Mouse (Mus musculus): Measurements from ENCODE around the gene Ess2.
A peak's percentile ranks its signal among the peaks of the same experiment; 100 is the strongest.

DNA sequence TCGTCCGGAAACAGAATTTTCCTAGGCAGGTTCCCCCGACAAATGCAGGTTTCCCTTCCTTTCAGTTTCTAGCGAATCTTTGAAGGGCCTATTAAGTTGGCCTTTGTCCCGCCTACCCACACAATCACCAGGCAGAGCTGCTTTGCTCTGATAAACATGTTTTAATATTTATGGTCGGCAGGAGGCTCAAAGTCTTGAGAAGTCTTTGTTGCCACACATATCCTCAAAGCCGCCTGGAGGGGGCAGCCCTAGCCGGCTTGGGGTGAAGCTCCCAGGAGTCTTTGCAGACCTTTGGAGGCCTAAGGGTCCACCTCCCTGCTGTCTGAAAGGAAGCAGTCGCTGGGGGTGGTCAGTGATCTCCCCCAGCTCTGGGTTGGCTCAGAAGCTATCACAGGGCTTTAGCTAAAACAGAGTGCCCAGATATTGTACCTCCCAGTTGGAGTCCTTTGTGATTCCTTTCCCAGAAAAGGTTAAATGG is 17.5 kb upstream of the Ess2 start:
- no peak for TF ChIP-seq CTCF (IDR thresholded peaks at IDR 0.05; ENCODE audit: control insufficient read depth, insufficient read depth, insufficient read length)
- peak; percentile 18 for TF ChIP-seq CEBPB (IDR thresholded peaks at IDR 0.05; ENCODE audit: low read depth)
- TF ChIP-seq MAX (IDR thresholded peaks at IDR 0.05), result no peak
- TF ChIP-seq MYOG (IDR thresholded peaks at IDR 0.05; ENCODE audit: control insufficient read depth, extremely low read depth, insufficient read length), result no peak
- TF ChIP-seq USF1 (IDR thresholded peaks at IDR 0.05; ENCODE audit: low read depth), result no peak
- TF ChIP-seq MYOD1 (IDR thresholded peaks at IDR 0.05; ENCODE audit: control insufficient read depth, insufficient read length, low read depth), result no peak
- TF ChIP-seq FOSL1 (IDR thresholded peaks at IDR 0.05; ENCODE audit: insufficient read depth, low read length, poor library complexity, severe bottlenecking), result no peak

All from C2C12 (cell line).